Mouse (Mus musculus): ENCODE results near the gene Ehd4. TPM values are rescaled to one million over a fixed set of nuclear protein-coding genes. Genes with fewer than 3 reads are reported as not detected.

Gene Ehd4
- polyA plus RNA-seq, 1 experiment from 2014 or later, result 18.3 TPM

DNA sequence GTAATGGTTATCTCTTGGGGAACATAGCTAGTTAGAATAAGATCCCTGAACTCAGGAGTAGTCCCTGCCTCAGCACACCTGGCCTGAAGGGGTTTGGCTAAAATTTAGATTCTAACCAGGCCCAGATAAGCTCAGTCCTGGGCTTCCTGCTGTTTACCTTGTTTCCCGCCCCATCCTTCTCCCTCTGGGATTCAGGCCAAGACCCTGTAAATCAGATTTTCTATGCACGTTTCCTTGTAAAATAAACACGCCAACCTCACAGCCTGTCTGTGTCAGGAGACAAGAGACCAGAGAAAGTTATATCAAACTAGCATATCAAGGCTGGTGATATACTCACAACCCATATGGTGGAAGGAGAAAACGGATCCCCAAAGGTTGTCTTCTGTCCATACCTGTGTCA lies 42.8 kb downstream of the Ehd4 start:
- no peaks in the 10 kb centered on the region for H3K9me3 ChIP-seq (ENCODE audit: control insufficient read depth, low read length)
- H3K27ac ChIP-seq (ENCODE audit: low read depth, low read length), result no peak overlapping the region
- DNase-seq (ENCODE audit: low spot score) (no peak), ATAC-seq (ENCODE audit: low FRiP score) (no peak)
- no peaks in the 10 kb centered on the region for H3K36me3 ChIP-seq (ENCODE audit: control insufficient read depth, insufficient read depth, low read length)
- no peak overlapping the region for H3K4me3 ChIP-seq (ENCODE audit: low read depth, low read length)
- no peak overlapping the region for H3K9ac ChIP-seq (ENCODE audit: low read depth, low read length)
- 80% methylated on average over 4 of the region's 4 CpGs for WGBS
- no peaks in the 10 kb centered on the region for H3K4me1 ChIP-seq (replicated peaks; ENCODE audit: control insufficient read depth, insufficient read depth, low read length)
- no peaks in the 10 kb centered on the region for H3K27me3 ChIP-seq (ENCODE audit: control insufficient read depth, insufficient read depth, low read length)
- no peak overlapping the region for H3K4me2 ChIP-seq (replicated peaks; ENCODE audit: low read depth, low read length)

DNA sequence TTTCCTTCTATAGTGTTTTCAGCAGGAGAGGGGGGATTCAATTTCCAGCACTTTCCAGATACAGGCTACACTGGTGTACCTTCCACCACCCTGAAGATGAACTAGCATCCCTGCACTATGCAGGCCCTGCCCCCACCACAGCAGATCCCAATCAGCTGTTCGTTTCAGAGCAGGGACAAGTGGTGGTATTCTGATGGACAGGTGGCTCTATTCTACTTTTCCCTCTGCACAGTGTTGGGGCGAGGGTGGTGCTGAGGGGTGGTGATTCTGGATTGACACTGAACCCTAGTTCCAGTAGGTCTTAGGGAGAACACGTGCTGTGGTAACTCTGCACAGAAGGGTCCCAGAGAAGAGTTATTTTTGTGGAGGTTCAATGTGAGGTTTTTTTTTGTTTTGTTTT lies 43.2 kb downstream of the Ehd4 start:
- WGBS, result 80% methylated on average over 3 of the region's 3 CpGs
- Histone ChIP-seq H3K36me3 (ENCODE audit: control insufficient read depth, insufficient read depth, low read length) (no peaks in the 10 kb centered on the region), H3K9ac (ENCODE audit: low read depth, low read length) (no peak overlapping the region), H3K4me2 (replicated peaks; ENCODE audit: low read depth, low read length) (no peak overlapping the region), H3K4me1 (replicated peaks; ENCODE audit: control insufficient read depth, insufficient read depth, low read length) (no peaks in the 10 kb centered on the region), H3K27ac (ENCODE audit: low read depth, low read length) (no peak overlapping the region), H3K4me3 (ENCODE audit: low read depth, low read length) (no peak overlapping the region), H3K9me3 (ENCODE audit: control insufficient read depth, low read length) (no peaks in the 10 kb centered on the region), H3K27me3 (ENCODE audit: control insufficient read depth, insufficient read depth, low read length) (no peaks in the 10 kb centered on the region)
- ATAC-seq (ENCODE audit: low FRiP score) (no peak), DNase-seq (ENCODE audit: low spot score) (no peak)

DNA sequence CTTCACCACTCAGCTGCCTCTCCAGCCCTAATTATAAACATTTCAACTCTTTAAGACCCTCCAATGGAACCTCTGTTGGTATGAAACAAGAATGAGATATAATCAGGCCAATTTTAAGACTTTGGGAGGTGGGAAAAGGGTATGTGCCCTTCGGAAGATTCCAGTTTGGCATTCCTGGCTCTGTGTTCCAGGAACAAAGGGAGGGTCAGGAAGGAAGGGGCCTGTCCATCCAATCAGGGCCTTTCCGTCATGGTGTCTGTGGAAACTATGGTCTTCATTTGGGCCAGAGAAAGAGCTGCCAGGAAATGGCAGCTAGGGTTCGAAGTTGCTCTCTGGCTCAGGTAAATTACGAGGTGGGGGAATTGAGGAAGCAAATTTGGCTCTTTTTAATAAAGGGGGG lies 46.3 kb downstream of the Ehd4 start:
- no peak overlapping the region for H3K27ac ChIP-seq (ENCODE audit: low read depth, low read length)
- H3K36me3 ChIP-seq (ENCODE audit: control insufficient read depth, insufficient read depth, low read length), result no peaks in the 10 kb centered on the region
- no peak overlapping the region for H3K4me2 ChIP-seq (replicated peaks; ENCODE audit: low read depth, low read length)
- no peak overlapping the region for H3K9ac ChIP-seq (ENCODE audit: low read depth, low read length)
- no peak for ATAC-seq (ENCODE audit: low FRiP score)
- 83% methylated on average over 4 of the region's 4 CpGs for WGBS
- no peak for DNase-seq (ENCODE audit: low spot score)
- no peaks in the 10 kb centered on the region for H3K4me1 ChIP-seq (replicated peaks; ENCODE audit: control insufficient read depth, insufficient read depth, low read length)
- H3K4me3 ChIP-seq (ENCODE audit: low read depth, low read length), result no peak overlapping the region
- no peaks in the 10 kb centered on the region for H3K9me3 ChIP-seq (ENCODE audit: control insufficient read depth, low read length)
- no peaks in the 10 kb centered on the region for H3K27me3 ChIP-seq (ENCODE audit: control insufficient read depth, insufficient read depth, low read length)

DNA sequence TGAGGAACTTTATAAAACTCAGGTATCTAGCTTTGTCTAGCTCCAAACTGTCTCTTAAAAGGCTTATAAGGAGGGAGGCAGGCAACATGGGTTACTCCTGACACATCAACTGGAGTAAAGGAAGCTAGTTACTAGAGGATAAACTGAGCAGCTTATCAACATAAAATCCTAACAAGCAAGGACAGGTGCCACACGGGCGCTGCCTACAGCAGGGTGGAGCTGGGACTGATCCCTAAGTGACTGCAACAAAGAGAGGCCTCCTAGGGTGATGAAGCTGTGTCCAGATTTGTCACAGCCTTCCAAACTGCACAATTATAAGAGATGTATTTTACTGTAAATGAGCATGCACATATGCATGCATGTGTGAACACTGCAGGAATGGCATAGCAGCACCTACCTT lies 47.0 kb downstream of the Ehd4 start:
- no peak for ATAC-seq (ENCODE audit: low FRiP score)
- no peak overlapping the region for H3K4me3 ChIP-seq (ENCODE audit: low read depth, low read length)
- H3K27me3 ChIP-seq (ENCODE audit: control insufficient read depth, insufficient read depth, low read length), result no peaks in the 10 kb centered on the region
- H3K36me3 ChIP-seq (ENCODE audit: control insufficient read depth, insufficient read depth, low read length), result no peaks in the 10 kb centered on the region
- H3K4me1 ChIP-seq (replicated peaks; ENCODE audit: control insufficient read depth, insufficient read depth, low read length), result no peaks in the 10 kb centered on the region
- H3K27ac ChIP-seq (ENCODE audit: low read depth, low read length), result no peak overlapping the region
- DNase-seq (ENCODE audit: low spot score), result no peak
- WGBS, result 95% methylated on average over 2 of the region's 2 CpGs
- no peak overlapping the region for H3K9ac ChIP-seq (ENCODE audit: low read depth, low read length)
- no peak overlapping the region for H3K4me2 ChIP-seq (replicated peaks; ENCODE audit: low read depth, low read length)
- H3K9me3 ChIP-seq (ENCODE audit: control insufficient read depth, low read length), result no peaks in the 10 kb centered on the region

DNA sequence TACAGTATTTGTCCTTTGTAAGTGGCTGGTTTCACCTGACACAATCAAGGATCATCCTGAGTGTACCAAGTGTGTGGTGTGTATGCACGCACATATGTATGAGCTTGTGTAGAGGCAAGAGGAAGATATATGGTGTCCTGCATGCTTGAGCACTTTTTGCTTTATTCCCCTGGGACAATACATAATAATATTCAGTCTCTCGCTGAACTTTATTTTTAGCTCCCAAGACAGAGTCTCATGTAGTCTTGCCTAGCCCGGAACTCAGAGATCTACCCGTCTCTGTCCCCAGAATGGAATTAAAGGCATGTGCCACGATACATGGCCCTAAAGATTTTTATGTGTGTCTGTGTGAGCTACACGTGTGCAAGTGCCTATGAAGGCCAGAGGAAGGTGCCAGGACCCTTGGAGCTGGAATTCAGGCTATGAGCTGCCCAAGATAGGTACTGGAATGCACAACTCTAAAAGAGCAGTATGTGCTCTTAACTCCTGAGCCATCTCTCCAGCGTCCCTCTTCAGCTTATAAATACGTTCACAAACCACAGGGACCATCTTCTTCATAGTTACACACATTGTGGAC lies 47.9 kb downstream of the Ehd4 start:
- DNase-seq (ENCODE audit: low spot score) (no peak), ATAC-seq (ENCODE audit: low FRiP score) (no peak)
- 89% methylated on average over 8 of the region's 8 CpGs for WGBS

DNA sequence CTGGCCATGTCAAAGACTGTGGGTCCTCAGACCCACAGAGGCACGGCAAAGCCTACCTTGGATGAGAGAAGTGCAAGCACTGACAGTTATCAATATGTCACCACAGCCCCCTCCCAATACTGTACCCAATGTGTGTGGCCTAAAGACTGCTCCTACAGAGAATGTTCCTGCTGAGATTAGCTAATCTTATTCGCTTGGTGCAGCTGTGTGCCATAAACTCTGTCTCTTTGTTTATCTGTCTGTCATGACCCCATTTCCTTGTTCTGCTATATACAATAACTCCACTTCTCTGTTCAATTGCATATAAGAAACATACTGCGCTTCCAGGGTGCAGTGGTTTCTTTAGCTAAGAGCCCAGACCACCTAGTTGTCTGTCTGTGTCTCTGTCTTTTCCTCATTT lies 48.5 kb downstream of the Ehd4 start:
- no peak overlapping the region for H3K4me3 ChIP-seq (ENCODE audit: low read depth, low read length)
- H3K36me3 ChIP-seq (ENCODE audit: control insufficient read depth, insufficient read depth, low read length), result no peaks in the 10 kb centered on the region
- H3K4me1 ChIP-seq (replicated peaks; ENCODE audit: control insufficient read depth, insufficient read depth, low read length), result no peaks in the 10 kb centered on the region
- no peak overlapping the region for H3K9ac ChIP-seq (ENCODE audit: low read depth, low read length)
- H3K9me3 ChIP-seq (ENCODE audit: control insufficient read depth, low read length), result no peaks in the 10 kb centered on the region
- ATAC-seq (ENCODE audit: low FRiP score), result no peak
- no peak for DNase-seq (ENCODE audit: low spot score)
- no peak overlapping the region for H3K4me2 ChIP-seq (replicated peaks; ENCODE audit: low read depth, low read length)
- WGBS, result 77% methylated on average over 3 of the region's 3 CpGs
- H3K27me3 ChIP-seq (ENCODE audit: control insufficient read depth, insufficient read depth, low read length), result no peaks in the 10 kb centered on the region
- H3K27ac ChIP-seq (ENCODE audit: low read depth, low read length), result no peak overlapping the region

More for the DNA sequence above, 47.9 kb downstream of the Ehd4 start:
- H3K9ac ChIP-seq (ENCODE audit: low read depth, low read length), result no peak overlapping the region
- H3K27ac ChIP-seq (ENCODE audit: low read depth, low read length), result no peak overlapping the region
- H3K4me2 ChIP-seq (replicated peaks; ENCODE audit: low read depth, low read length), result no peak overlapping the region
- no peaks in the 10 kb centered on the region for H3K9me3 ChIP-seq (ENCODE audit: control insufficient read depth, low read length)
- H3K4me3 ChIP-seq (ENCODE audit: low read depth, low read length), result no peak overlapping the region
- no peaks in the 10 kb centered on the region for H3K36me3 ChIP-seq (ENCODE audit: control insufficient read depth, insufficient read depth, low read length)
- H3K4me1 ChIP-seq (replicated peaks; ENCODE audit: control insufficient read depth, insufficient read depth, low read length), result no peaks in the 10 kb centered on the region
- no peaks in the 10 kb centered on the region for H3K27me3 ChIP-seq (ENCODE audit: control insufficient read depth, insufficient read depth, low read length)

DNA sequence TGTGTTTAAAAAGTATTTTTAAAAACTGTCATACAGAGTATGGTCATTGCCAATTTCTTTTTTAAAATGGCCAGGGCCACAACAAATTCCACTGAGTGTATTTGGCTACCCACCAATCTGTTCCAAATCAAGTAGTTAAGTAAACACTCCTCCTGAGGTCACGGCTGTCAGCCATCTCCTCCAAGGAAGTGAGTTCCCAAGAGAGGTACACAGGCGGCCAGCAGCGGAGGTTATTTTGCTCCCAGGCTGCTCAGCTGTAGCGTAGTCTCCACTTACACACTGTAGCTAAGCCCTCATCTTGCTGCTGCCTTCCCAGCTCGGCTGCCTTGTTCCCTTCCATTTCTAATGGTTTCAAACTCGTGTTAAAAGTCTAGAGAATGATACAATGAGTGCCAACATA lies 51.5 kb downstream of the Ehd4 start:
- Histone ChIP-seq H3K36me3 (ENCODE audit: control insufficient read depth, insufficient read depth, low read length) (no peaks in the 10 kb centered on the region), H3K4me2 (replicated peaks; ENCODE audit: low read depth, low read length) (no peak overlapping the region), H3K4me1 (replicated peaks; ENCODE audit: control insufficient read depth, insufficient read depth, low read length) (no peaks in the 10 kb centered on the region), H3K4me3 (ENCODE audit: low read depth, low read length) (no peak overlapping the region), H3K27ac (ENCODE audit: low read depth, low read length) (no peak overlapping the region), H3K27me3 (ENCODE audit: control insufficient read depth, insufficient read depth, low read length) (no peaks in the 10 kb centered on the region), H3K9ac (ENCODE audit: low read depth, low read length) (no peak overlapping the region), H3K9me3 (ENCODE audit: control insufficient read depth, low read length) (no peaks in the 10 kb centered on the region)
- DNase-seq (ENCODE audit: low spot score) (no peak), ATAC-seq (ENCODE audit: low FRiP score) (no peak)
- WGBS, result 58% methylated on average over 6 of the region's 6 CpGs

DNA sequence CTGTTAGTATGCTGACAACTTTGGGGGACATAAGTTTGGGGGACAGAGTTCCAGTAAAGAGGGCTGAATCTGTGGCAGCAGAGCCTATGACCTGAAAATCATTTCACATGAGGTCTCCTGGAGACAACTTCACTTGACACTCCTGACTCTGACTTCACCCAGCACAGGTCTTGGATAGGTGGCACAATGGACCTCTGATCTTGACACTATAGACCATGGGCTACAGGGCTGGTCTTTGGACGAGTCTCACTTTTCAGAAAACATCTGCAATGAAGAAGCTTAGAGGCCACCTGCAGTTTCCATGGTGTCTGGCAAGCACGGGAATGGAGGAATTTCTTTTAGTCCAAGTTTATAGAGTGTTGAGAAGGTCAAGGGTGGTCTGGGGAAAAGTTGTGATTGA lies 52.0 kb downstream of the Ehd4 start:
- no peaks in the 10 kb centered on the region for H3K36me3 ChIP-seq (ENCODE audit: control insufficient read depth, insufficient read depth, low read length)
- ATAC-seq (ENCODE audit: low FRiP score), result no peak
- WGBS, result 70% methylated on average over 2 of the region's 2 CpGs

DNA sequence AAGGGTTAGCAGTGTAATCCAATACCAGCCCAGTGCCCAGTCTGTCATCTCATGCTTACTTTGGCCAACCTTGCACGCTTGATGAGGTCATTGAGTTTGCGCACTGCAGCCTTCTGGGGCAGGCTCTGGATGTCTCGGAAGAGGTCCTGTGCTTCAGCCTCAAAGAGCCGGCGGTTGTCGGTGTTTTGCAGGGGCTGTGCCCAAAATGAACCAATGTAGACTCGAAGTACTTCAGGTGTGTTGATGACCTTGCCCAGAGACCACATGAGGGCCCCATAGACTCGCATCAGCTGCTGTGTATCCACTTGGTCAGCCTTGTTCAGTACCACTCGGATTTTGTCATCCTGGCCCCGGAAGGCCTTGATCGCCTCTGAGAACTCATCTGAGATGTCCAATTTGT lies 52.4 kb downstream of the Ehd4 start:
- DNase-seq (ENCODE audit: low spot score) (no peak), ATAC-seq (ENCODE audit: low FRiP score) (no peak)
- H3K9me3 ChIP-seq (ENCODE audit: control insufficient read depth, low read length), result no peaks in the 10 kb centered on the region
- no peak overlapping the region for H3K4me2 ChIP-seq (replicated peaks; ENCODE audit: low read depth, low read length)
- no peak overlapping the region for H3K27ac ChIP-seq (ENCODE audit: low read depth, low read length)
- WGBS, result 87% methylated on average over 11 of the region's 11 CpGs
- no peaks in the 10 kb centered on the region for H3K36me3 ChIP-seq (ENCODE audit: control insufficient read depth, insufficient read depth, low read length)
- no peaks in the 10 kb centered on the region for H3K4me1 ChIP-seq (replicated peaks; ENCODE audit: control insufficient read depth, insufficient read depth, low read length)
- no peak overlapping the region for H3K4me3 ChIP-seq (ENCODE audit: low read depth, low read length)
- no peaks in the 10 kb centered on the region for H3K27me3 ChIP-seq (ENCODE audit: control insufficient read depth, insufficient read depth, low read length)
- H3K9ac ChIP-seq (ENCODE audit: low read depth, low read length), result no peak overlapping the region

More for the DNA sequence above, 52.0 kb downstream of the Ehd4 start:
- Histone ChIP-seq H3K4me3 (ENCODE audit: low read depth, low read length) (no peak overlapping the region), H3K9ac (ENCODE audit: low read depth, low read length) (no peak overlapping the region), H3K4me2 (replicated peaks; ENCODE audit: low read depth, low read length) (no peak overlapping the region), H3K27me3 (ENCODE audit: control insufficient read depth, insufficient read depth, low read length) (no peaks in the 10 kb centered on the region), H3K9me3 (ENCODE audit: control insufficient read depth, low read length) (no peaks in the 10 kb centered on the region), H3K27ac (ENCODE audit: low read depth, low read length) (no peak overlapping the region), H3K4me1 (replicated peaks; ENCODE audit: control insufficient read depth, insufficient read depth, low read length) (no peaks in the 10 kb centered on the region)
- no peak for DNase-seq (ENCODE audit: low spot score)

All from hindbrain, embryonic 11.5 days (tissue).